ENCODE assay signal across 23 mouse cellular contexts in the genomic region with DNA sequence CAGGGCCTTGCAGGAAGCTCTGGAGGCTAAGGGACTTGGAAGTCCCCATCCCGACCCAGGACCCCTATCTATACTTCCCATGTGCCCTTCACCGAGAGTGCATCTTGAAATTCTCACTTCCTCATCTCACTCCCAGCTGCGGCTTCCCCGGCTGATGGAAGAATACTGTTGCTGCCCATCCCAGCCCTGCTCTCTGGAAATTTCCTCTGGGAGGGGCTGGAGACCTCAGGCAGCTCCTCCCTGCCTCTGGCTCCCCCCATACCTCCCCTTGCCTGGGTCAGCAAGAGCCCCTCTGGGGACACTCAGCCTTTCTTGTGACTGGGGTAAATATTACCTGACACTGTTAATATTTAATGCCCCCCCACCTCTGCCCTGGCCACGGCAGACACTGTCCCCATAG. TPM values are rescaled to one million over a fixed set of nuclear protein-coding genes. Genes with fewer than 3 reads are reported as not detected.
A peak's percentile ranks its signal among the peaks of the same experiment; 100 is the strongest.
DNase-seq lines count a peak whose midpoint lies in the region; ATAC-seq and TF ChIP-seq lines count a peak whose summit lies in the region.
"Had no signal": no experiment of that assay in that cellular context is flagged by ENCODE, and none has a peak within 500 bp of the region (broad histone marks: within the 10 kb centered on the region; RNA-seq: fewer than 3 reads in every experiment).

No protein-coding gene starts in this region.

- peaks cover 19% of the 10 kb centered on the region for H3K27me3 ChIP-seq in neural tube, embryonic 13.5 days
- H3K27me3 ChIP-seq in lung, postnatal 0 days (replicated peaks; ENCODE audit: insufficient read depth, low read length), result no peaks in the 10 kb centered on the region
- H3K27me3 ChIP-seq: lung, embryonic 15.5 days had no signal

- TF ChIP-seq CTCF in lung, postnatal 0 days (IDR thresholded peaks at IDR 0.05), result no peak

- H3K9ac ChIP-seq in neural tube, embryonic 13.5 days, result 0 out of 2 replicates have a peak overlapping the region, but pooled peaks have one; percentile 17
- no peak overlapping the region for H3K9ac ChIP-seq in lung, postnatal 0 days (replicated peaks; ENCODE audit: low read depth)
- H3K9ac ChIP-seq: embryonic facial prominence, embryonic 12.5 days; heart, embryonic 12.5 days; liver, embryonic 13.5 days; lung, embryonic 15.5 days had no signal

- H3K4me1 ChIP-seq in neural tube, embryonic 13.5 days (replicated peaks), result peaks cover 11% of the 10 kb centered on the region
- H3K4me1 ChIP-seq in lung, postnatal 0 days (ENCODE audit: insufficient read depth, low read depth, low read length), result no peaks in the 10 kb centered on the region
- H3K4me1 ChIP-seq: liver, embryonic 13.5 days had no signal

- TF ChIP-seq EP300 in lung, postnatal 0 days (IDR thresholded peaks at IDR 0.05), result no peak

- ATAC-seq in neural tube, embryonic 13.5 days (ENCODE audit: low read depth), result no peak
- no peak for ATAC-seq in lung, postnatal 0 days
- ATAC-seq: CD4-positive, CD25-positive, alpha-beta regulatory T cell, adult 4 months; forebrain, embryonic 16.5 days; midbrain, embryonic 16.5 days had no signal

- no peak overlapping the region for H3K4me3 ChIP-seq in neural tube, embryonic 13.5 days
- H3K4me3 ChIP-seq in lung, postnatal 0 days (ENCODE audit: low read depth, low read length), result no peak overlapping the region
- H3K4me3 ChIP-seq: embryonic facial prominence, embryonic 12.5 days; heart, embryonic 12.5 days; left cerebral cortex, adult 2 months; liver, embryonic 13.5 days; lung, embryonic 15.5 days had no signal

- H3K4me2 ChIP-seq in neural tube, embryonic 13.5 days, result no peak overlapping the region
- no peak overlapping the region for H3K4me2 ChIP-seq in lung, postnatal 0 days (replicated peaks; ENCODE audit: low read depth, low read length)
- H3K4me2 ChIP-seq: embryonic facial prominence, embryonic 12.5 days; heart, embryonic 12.5 days; liver, embryonic 13.5 days; lung, embryonic 15.5 days had no signal

- 68% methylated on average over 5 of the region's 5 CpGs for WGBS in neural tube, embryonic 13.5 days
- WGBS in lung, postnatal 0 days, result 39% methylated on average over 5 of the region's 5 CpGs

- no peak overlapping the region for H3K27ac ChIP-seq in neural tube, embryonic 13.5 days (replicated peaks)
- no peak overlapping the region for H3K27ac ChIP-seq in lung, postnatal 0 days (ENCODE audit: low read length)
- H3K27ac ChIP-seq: embryonic facial prominence, embryonic 12.5 days; left cerebral cortex, adult 2 months; liver, embryonic 13.5 days; lung, embryonic 15.5 days had no signal

- H3K36me3 ChIP-seq in neural tube, embryonic 13.5 days, result no peaks in the 10 kb centered on the region
- H3K36me3 ChIP-seq in lung, postnatal 0 days (ENCODE audit: insufficient read depth, low read length), result no peaks in the 10 kb centered on the region
- H3K36me3 ChIP-seq: embryonic facial prominence, embryonic 12.5 days; heart, embryonic 12.5 days; liver, embryonic 13.5 days; lung, embryonic 15.5 days had no signal

- DNase-seq in neural tube, embryonic 10.5 days (ENCODE audit: extremely low spot score, low spot score), result no peak
- peak; percentile 79 for DNase-seq in kidney, adult 18-20 months
- DNase-seq in kidney, postnatal 14 days, result peak; percentile 89
- peak; percentile 81 for DNase-seq in yolk sac, embryonic 10.5 days (ENCODE audit: low spot score)
- no peak for DNase-seq in layer of hippocampus, adult 18-20 months (ENCODE audit: low spot score in 2 of 2)
- DNase-seq in lung, postnatal 0 days (ENCODE audit: low spot score), result no peak
- DNase-seq in adrenal gland, adult 18-20 months (ENCODE audit: low spot score in 2 of 2), result no peak
- DNase-seq: adrenal gland, postnatal 10 days; cerebellum, adult 8-10 months; heart, postnatal 4 days; liver, embryonic 13.5 days; right cerebral cortex, adult 18-20 months; thymus, postnatal 25 days had no signal

- no peaks in the 10 kb centered on the region for H3K9me3 ChIP-seq in neural tube, embryonic 13.5 days
- H3K9me3 ChIP-seq in lung, postnatal 0 days (ENCODE audit: low read length), result no peaks in the 10 kb centered on the region
- H3K9me3 ChIP-seq: embryonic facial prominence, embryonic 12.5 days; heart, embryonic 12.5 days; liver, embryonic 13.5 days; lung, embryonic 15.5 days had no signal

RNA-seq across cellular contexts. Expression of a gene that starts 6.2 kb away (rescaled TPM):
- polyA plus RNA-seq in neural tube, embryonic 13.5 days (2015; fragmentation: Nextera tagmentation; extraction: Ambion mirVana), result 5.4 and 5.9 TPM in 2 replicates
- 1 to 10 TPM; 7.8 to 8.0 TPM for total RNA-seq in layer of hippocampus, adult 18-20 months (2021)
- polyA plus RNA-seq in lung, postnatal 0 days (2015; fragmentation: Nextera tagmentation; extraction: Ambion mirVana), result 1.2 and 1.5 TPM in 2 replicates
- 1 to 10 TPM; 4.5 to 8.9 TPM for total RNA-seq in adrenal gland, adult 18-20 months (2021)
- total RNA-seq: megakaryocyte-erythroid progenitor cell, adult 5-6 weeks had no signal
- polyA plus RNA-seq: CD4-positive, CD25-positive, alpha-beta regulatory T cell, adult 4 months had no signal

RNA-seq across cellular contexts. Expression of a gene that starts 20.7 kb away (rescaled TPM):
- polyA plus RNA-seq in neural tube, embryonic 13.5 days (2015; fragmentation: Nextera tagmentation; extraction: Ambion mirVana), result 12.5 and 13.5 TPM in 2 replicates
- total RNA-seq in layer of hippocampus, adult 18-20 months (2021), result 10 to 100 TPM; 81.6 to 85.3 TPM
- 0.16 and 0.19 TPM in 2 replicates for polyA plus RNA-seq in lung, postnatal 0 days (2015; fragmentation: Nextera tagmentation; extraction: Ambion mirVana)
- total RNA-seq in adrenal gland, adult 18-20 months (2021), result 1 to 10 TPM in 1 of 2 experiments, under 1 TPM in 1; 0.53 to 1.3 TPM
- total RNA-seq: gastrocnemius, adult 18-20 months; heart, postnatal 4 days; megakaryocyte-erythroid progenitor cell, adult 5-6 weeks had no signal
- polyA plus RNA-seq: CD4-positive, CD25-positive, alpha-beta regulatory T cell, adult 4 months; liver, embryonic 13.5 days had no signal

RNA-seq across cellular contexts. Expression of a gene that starts 35.7 kb away (rescaled TPM):
- polyA plus RNA-seq in neural tube, embryonic 13.5 days (2015; fragmentation: Nextera tagmentation; extraction: Ambion mirVana), result 273 and 293 TPM in 2 replicates
- 100 to 1,000 TPM in 1 of 2 experiments, 10 to 100 TPM in 1; 81.1 to 111 TPM for total RNA-seq in layer of hippocampus, adult 18-20 months (2021)
- polyA plus RNA-seq in lung, postnatal 0 days (2015; fragmentation: Nextera tagmentation; extraction: Ambion mirVana), result 13.4 and 13.5 TPM in 2 replicates
- 100 to 1,000 TPM; 209 to 250 TPM for total RNA-seq in adrenal gland, adult 18-20 months (2021)
- polyA plus RNA-seq: CD4-positive, CD25-positive, alpha-beta regulatory T cell, adult 4 months had no signal

Comparison
In these comparisons a context has a peak if more than half of its experiments do, and no peak if none do; other contexts are left out.
1. DNase-seq: peak in kidney, adult 18-20 months (single experiment), kidney, postnatal 14 days (single experiment) and yolk sac, embryonic 10.5 days (single experiment); none in neural tube, embryonic 10.5 days (single experiment), layer of hippocampus, adult 18-20 months (0 of 2), lung, postnatal 0 days (single experiment) and adrenal gland, adult 18-20 months (0 of 2).
2. RNA of a gene that starts 20.7 kb away (total RNA-seq): 81.6 to 85.3 TPM in layer of hippocampus, adult 18-20 months; 0.53 to 1.3 TPM in adrenal gland, adult 18-20 months; every median in the first group is over 10 times any median in the second.